Mouse (Mus musculus): ENCODE results near the gene Lpp. TPM values are rescaled to one million over a fixed set of nuclear protein-coding genes. Genes with fewer than 3 reads are reported as not detected.

The Lpp gene
- total and polyA plus RNA-seq, 3 experiments: not detected

DNA sequence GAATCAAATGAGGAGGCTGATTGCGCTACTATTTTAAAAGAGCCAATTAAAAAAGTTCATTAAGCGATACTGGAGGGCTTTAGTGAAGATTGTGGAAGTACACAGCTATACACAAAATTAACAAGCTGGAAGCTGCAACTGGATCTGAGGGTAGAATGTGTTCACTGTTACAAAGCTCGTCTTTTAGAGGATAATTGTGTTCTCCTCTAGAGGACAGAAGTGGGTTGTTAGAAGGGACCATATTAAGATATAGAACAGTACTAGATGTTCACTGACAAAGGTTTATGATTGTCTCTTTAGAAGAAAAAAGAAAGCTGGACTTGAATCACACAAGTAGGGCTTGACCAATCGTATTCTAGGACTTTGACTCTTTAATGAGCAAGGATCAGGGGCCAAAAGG is 27.4 kb upstream of the Lpp start:
- Histone ChIP-seq H3K27me3 (ENCODE audit: control insufficient read depth in 1 of 2, insufficient read depth in 2 of 2, low read length in 2 of 2) (no peaks in the 10 kb centered on the region), H3K9me3 (replicated peaks; ENCODE audit: insufficient read depth, low read length) (no peaks in the 10 kb centered on the region), H3K4me3 (ENCODE audit: control insufficient read depth in 1 of 2, insufficient read depth in 1 of 2, low read depth in 2 of 2, low read length in 2 of 2) (no peak overlapping the region), H3K79me2 (ENCODE audit: control insufficient read depth, insufficient read depth, low read length, poor library complexity) (no peaks in the 10 kb centered on the region), H3K36me3 (ENCODE audit: control insufficient read depth in 1 of 2, insufficient read depth in 2 of 2, low read length in 2 of 2) (no peaks in the 10 kb centered on the region), H3K4me1 (ENCODE audit: control insufficient read depth in 1 of 2, insufficient read depth in 2 of 2, low read length in 2 of 2) (no peaks in the 10 kb centered on the region), H3K27ac (ENCODE audit: control insufficient read depth, low read depth, low read length) (no peak overlapping the region), H3K9ac (ENCODE audit: control insufficient read depth, low read depth, low read length, poor library complexity, severe bottlenecking) (no peak overlapping the region)
- TF ChIP-seq USF1 (IDR thresholded peaks at IDR 0.05; ENCODE audit: low read depth, low read length) (no peak), E2F4 (IDR thresholded peaks at IDR 0.05; ENCODE audit: borderline replicate concordance, low read depth, low read length) (no peak), HCFC1 (IDR thresholded peaks at IDR 0.05; ENCODE audit: low read depth, low read length) (no peak), ZMIZ1 (IDR thresholded peaks at IDR 0.05; ENCODE audit: low read depth, low read length) (no peak), EP300 (IDR thresholded peaks at IDR 0.05; ENCODE audit: low read depth in 1 of 2, low read length in 2 of 2) (no peak), CTCF (IDR thresholded peaks at IDR 0.05 in 2 of 3, conservative IDR thresholded peaks at IDR 0.05 in 1 of 3; ENCODE audit: control insufficient read depth in 1 of 3, insufficient read depth in 1 of 3, low read depth in 2 of 3, low read length in 3 of 3, poor library complexity in 1 of 3, severe bottlenecking in 1 of 3) (no peak), MAZ (IDR thresholded peaks at IDR 0.05; ENCODE audit: low read depth, low read length) (no peak), POLR2AphosphoS2 (IDR thresholded peaks at IDR 0.05; ENCODE audit: low read length) (no peak), MYB (IDR thresholded peaks at IDR 0.05; ENCODE audit: low read depth, low read length) (no peak), RAD21 (IDR thresholded peaks at IDR 0.05; ENCODE audit: low read depth, low read length) (no peak), MEF2A (IDR thresholded peaks at IDR 0.05; ENCODE audit: extremely low read depth, insufficient replicate concordance, low read depth, low read length, poor library complexity, severe bottlenecking) (no peak), MAFK (IDR thresholded peaks at IDR 0.05; ENCODE audit: borderline replicate concordance, low read depth, low read length) (no peak), ZC3H11A (IDR thresholded peaks at IDR 0.05; ENCODE audit: low read depth, low read length) (no peak), NELFE (IDR thresholded peaks at IDR 0.05; ENCODE audit: low read depth, low read length) (no peak), TCF12 (IDR thresholded peaks at IDR 0.05; ENCODE audit: low read depth, low read length) (no peak), MAX (IDR thresholded peaks at IDR 0.05; ENCODE audit: low read length) (no peak), RCOR1 (IDR thresholded peaks at IDR 0.05; ENCODE audit: low read depth, low read length) (no peak), JUND (IDR thresholded peaks at IDR 0.05; ENCODE audit: low read depth, low read length) (no peak), SIN3A (IDR thresholded peaks at IDR 0.05; ENCODE audit: low read length) (no peak)
- no peak for DNase-seq (ENCODE audit: low read depth, low spot score)

DNA sequence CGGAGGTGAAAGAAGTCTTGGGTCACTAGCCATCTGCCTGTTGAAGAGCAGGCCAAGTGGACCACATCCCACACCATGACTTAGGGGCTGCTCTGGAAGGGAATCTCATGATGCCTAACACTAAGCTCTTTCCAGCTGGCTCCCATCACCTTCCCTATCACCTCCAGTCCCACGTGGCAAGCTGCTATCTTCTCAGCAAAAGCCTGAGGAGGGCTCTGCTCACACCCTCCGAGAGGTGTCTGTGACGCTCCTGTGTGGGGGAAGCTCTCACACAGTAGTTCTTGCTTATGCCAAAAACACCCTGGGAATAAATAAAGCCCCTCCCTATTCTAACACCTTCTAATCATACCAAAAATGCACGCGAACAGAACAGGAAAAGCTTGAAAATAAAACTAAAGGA is 26.2 kb upstream of the Lpp start:
- no peaks in the 10 kb centered on the region for H3K79me2 ChIP-seq (ENCODE audit: control insufficient read depth, insufficient read depth, low read length, poor library complexity)
- DNase-seq (ENCODE audit: low read depth, low spot score): no peak
- H3K4me3 ChIP-seq (ENCODE audit: control insufficient read depth in 1 of 2, insufficient read depth in 1 of 2, low read depth in 2 of 2, low read length in 2 of 2): no peak overlapping the region
- H3K27ac ChIP-seq (ENCODE audit: control insufficient read depth, low read depth, low read length): no peak overlapping the region
- no peaks in the 10 kb centered on the region for H3K4me1 ChIP-seq (ENCODE audit: control insufficient read depth in 1 of 2, insufficient read depth in 2 of 2, low read length in 2 of 2)
- H3K36me3 ChIP-seq (ENCODE audit: control insufficient read depth in 1 of 2, insufficient read depth in 2 of 2, low read length in 2 of 2): no peaks in the 10 kb centered on the region
- H3K9ac ChIP-seq (ENCODE audit: control insufficient read depth, low read depth, low read length, poor library complexity, severe bottlenecking): no peak overlapping the region
- H3K27me3 ChIP-seq (ENCODE audit: control insufficient read depth in 1 of 2, insufficient read depth in 2 of 2, low read length in 2 of 2): no peaks in the 10 kb centered on the region
- H3K9me3 ChIP-seq (replicated peaks; ENCODE audit: insufficient read depth, low read length): no peaks in the 10 kb centered on the region
- TF ChIP-seq TBP (IDR thresholded peaks at IDR 0.05; ENCODE audit: low read depth, low read length) (no peak), POLR2AphosphoS2 (IDR thresholded peaks at IDR 0.05; ENCODE audit: low read length) (no peak)
